Mouse (Mus musculus) bone marrow macrophage, adult 2 months (primary cell): ENCODE data around the gene Ythdf2.

ENCODE experiments used
- CTCF ChIP-seq: IDR thresholded peaks from 2 replicates; pipeline ENCODE4 v1.5.1; 2012; ENCODE audit warnings: low read depth, mild to moderate bottlenecking, low read length, moderate library complexity
- POLR2A ChIP-seq: IDR thresholded peaks from 2 replicates; pipeline ENCODE4 v1.6.1; 2012; ENCODE audit warnings: mild to moderate bottlenecking, low read depth, low read length, borderline replicate concordance

- no peak for TF ChIP-seq CTCF
- TF ChIP-seq POLR2A, result no peak
Observed at GRCm38 (mm10) chr4:132240367-132240766, 28.3 kb upstream of the Ythdf2 start.
